Mouse (Mus musculus) gastrocnemius, postnatal 36 days (tissue): Measurements from ENCODE around the gene Dpm3. TPM values are rescaled to one million over a fixed set of nuclear protein-coding genes. Genes with fewer than 3 reads are reported as not detected.
"Not testable (repeated sequence)": the region's sequence is repeated elsewhere in the genome, so short reads cannot be mapped to it uniquely, and the experiment has no call there.

Source experiments
- DNase-seq, 2 experiments: peaks; one replicate each; pipeline ENCODE4 v3.0.0; 2022
- intact Hi-C: fragments of 180-260 bp; cut with DNase I; formaldehyde crosslinking; loops from one replicate; pipeline ENCODE4 v1.15.1; 2025
- long read RNA-seq, 2 experiments: library from polyadenylated mRNA; stranded (forward); transcript quantifications; one replicate each; pipeline ENCODE4 v2.0.0; 2021
- total RNA-seq, 2 experiments: library from RNA; stranded (reverse); gene quantifications; 2 replicates each; pipeline ENCODE4 v1.2.3; 2021

The Dpm3 gene
- 10 to 100 TPM; 16.6 to 23.2 TPM for total RNA-seq
- long read RNA-seq, experiment 1, transcript Dpm3-201 (2 exons, 404 nt) = major isoform, 31 of 35 reads
- long read RNA-seq, experiment 1, partial matches to known transcripts = 0 of 35 reads
- long read RNA-seq, experiment 1, other reads (novel, unspliced or antisense) = 0 of 35 reads
- long read RNA-seq, experiment 2, transcript Dpm3-201 (2 exons, 404 nt) = major isoform, 28 of 31 reads
- long read RNA-seq, experiment 2, partial matches to known transcripts = 0 of 31 reads
- long read RNA-seq, experiment 2, other reads (novel, unspliced or antisense) = 1 of 31 reads

DNA sequence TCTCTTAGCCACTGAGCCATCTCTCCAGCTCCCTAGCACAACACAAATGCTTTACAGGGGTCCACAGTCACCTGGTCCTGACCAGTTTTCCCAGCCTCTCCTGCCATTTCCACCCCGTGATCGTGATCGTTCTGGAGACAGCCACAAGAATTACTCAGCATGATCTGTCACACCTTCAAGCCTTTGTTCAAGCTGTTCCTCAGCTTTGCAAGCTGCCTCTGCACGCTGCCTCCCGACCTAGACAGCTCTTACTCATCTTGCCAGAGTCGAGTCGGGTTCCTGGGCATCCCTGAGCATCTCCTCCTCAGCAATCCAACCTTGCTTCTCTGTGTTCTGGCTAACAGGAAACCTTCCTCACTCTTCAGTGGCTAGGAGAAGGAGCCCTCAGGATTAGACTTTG is at the start of gene Dpm3:
Gene Dpm3 (plus strand): TSS at position 283 of the 400 bp plus-strand sequence.
- intact Hi-C loops = no loop called here
- no peak for DNase-seq

GRCm38 (mm10) chr3:89209731-89210130 is 49.4 kb upstream of the Dpm3 start:
- intact Hi-C loops = no loop called here
- DNase-seq = no peak

DNA sequence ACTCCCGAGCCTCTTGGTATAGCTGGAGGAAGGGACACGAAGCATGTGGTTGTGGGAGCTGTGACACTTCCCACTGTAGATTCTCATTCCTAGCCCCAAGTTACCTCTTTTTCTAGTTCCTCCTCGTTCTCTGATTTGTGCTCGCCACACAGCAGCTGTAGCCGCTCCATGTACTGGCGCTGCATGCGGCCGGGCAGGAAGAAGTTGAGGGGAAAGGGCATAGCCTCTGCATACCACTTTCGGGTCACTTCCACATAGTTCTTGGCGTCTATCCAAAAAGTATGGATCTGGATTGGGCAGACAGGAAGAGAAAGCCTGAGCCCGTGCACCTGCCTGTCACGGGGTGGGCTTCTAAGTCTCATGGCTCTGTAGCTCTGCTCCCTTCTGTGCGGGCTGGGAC is 49.0 kb upstream of the Dpm3 start:
- intact Hi-C loops = no loop called here
- DNase-seq = no peak

DNA sequence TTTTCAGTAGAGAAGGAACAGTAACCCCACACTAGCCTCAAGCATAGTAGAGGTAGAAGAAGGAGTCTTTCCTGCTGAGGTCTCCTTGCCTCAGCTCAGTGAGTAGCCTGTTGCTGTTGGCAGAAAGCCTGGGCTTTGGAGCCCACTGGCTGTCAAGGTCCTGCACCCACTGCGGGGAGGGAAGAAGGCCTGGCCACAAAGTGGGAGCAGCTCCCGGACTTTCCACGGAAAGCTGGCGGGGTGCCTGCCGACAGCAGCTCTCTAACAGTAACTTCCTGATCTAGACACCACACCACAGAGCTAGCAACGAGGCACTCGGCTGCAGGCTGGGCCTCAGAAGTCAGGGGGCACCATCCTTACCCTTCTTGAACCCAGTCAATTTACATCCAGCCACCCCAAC is 48.4 kb upstream of the Dpm3 start:
- intact Hi-C loops = no loop called here
- no peak for DNase-seq

GRCm38 (mm10) chr3:89213803-89214530 is 45.2 kb upstream of the Dpm3 start:
- intact Hi-C loops = loop anchor here (2.0 kb wide), 1 partner anchor 15 kb away; no protein-coding TSS in a partner anchor
- peak; percentile 87 to 91 for DNase-seq

DNA sequence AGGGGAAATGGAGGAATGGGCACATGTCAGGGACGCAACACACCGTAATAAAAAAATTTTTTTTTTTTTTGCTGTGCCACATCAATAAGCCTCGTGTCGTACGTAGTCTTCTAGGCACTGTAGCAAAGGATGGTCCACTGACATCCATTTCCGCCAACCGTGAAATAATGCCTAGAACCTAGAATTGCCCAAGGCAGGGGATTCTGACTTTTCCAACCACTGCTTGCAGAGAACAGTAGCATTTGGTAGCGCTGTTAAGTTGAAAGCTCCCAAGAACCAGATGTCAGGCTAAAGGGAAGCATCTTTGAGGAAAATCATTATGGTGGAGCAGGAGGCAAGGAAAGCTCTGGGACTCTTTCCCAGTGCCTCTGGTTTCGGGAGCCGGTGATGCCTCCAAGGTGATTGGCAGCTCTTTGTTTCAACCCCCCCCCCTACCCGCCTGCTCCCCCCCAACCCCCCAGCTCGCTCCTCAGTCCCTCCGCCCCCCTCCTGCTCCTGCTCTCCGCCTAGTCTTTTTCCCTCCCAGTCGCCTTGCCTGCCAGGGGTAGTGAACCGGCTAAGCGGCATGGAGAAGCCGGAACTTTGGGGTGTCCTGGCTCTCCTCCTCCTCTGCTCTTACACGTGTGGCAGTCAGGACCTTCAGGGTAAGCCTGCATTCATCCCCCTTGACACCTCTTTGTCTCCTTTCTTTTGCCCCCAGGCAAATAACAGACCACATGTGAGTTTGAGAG is 44.3 kb upstream of the Dpm3 start, which contains the start of gene Thbs3:
Gene Thbs3 (plus strand): TSS at position 500 of the 731 bp plus-strand sequence.
- DNase-seq = peak in 1 of 2 experiments; percentile 43
- intact Hi-C loops = loop anchor here (2.0 kb wide), 1 partner anchor 16 kb away; no protein-coding TSS in a partner anchor

DNA sequence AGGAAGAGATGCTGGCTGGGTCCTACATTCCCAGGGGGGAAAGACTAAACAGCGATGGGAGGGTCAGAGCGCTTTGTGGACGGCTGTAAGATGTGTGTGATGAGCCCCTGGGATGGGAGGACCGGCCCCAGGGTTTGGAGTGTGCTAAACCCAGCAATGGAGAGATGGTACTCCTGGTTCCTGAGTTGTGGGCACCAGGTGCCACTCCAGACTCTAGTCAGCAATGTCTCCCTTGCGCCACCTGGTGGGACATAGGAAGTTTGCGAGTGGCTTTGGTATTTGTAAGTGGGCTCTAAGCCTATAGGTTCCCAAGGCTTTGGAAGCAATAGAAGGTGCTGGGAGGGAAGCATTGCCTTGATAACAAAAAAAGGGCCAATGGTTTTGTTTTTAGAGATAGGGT is 43.3 kb upstream of the Dpm3 start:
- intact Hi-C loops = loop anchor here (2.0 kb wide), 2 partner anchors 17 to 125 kb away; no protein-coding TSS in a partner anchor
- peak; percentile 71 to 75 for DNase-seq

GRCm38 (mm10) chr3:89216407-89216806 is 42.8 kb upstream of the Dpm3 start:
- intact Hi-C loops = loop anchor here (2.0 kb wide), 1 partner anchor 126 kb away; no protein-coding TSS in a partner anchor
- DNase-seq = not testable (repeated sequence)

DNA sequence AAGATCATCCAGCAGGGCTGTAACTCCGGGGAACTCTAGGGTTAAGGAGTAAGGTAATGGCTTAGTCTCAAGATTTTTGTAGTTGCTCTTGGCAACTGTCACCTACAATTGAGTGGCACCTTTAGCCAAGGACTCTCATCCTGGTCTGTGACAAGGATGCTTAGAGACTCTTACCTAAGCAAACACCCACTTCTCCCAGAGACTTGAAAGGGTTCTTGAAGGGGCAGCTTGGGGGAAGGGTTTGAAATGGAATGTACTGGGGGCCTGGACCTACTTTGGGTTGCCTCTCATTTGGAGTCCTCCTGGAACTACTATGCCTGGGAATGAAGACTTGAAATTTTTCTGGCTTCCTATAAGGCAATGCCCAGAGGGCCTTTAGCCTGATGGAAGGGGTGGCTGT is 40.9 kb upstream of the Dpm3 start:
- DNase-seq = no peak
- intact Hi-C loops = no loop called here

- intact Hi-C loops = no loop called here
Measured at GRCm38 (mm10) chr3:89219546-89219945, 39.6 kb upstream of the Dpm3 start.

GRCm38 (mm10) chr3:89221167-89221566 is 38.0 kb upstream of the Dpm3 start:
- no peak for DNase-seq
- intact Hi-C loops = no loop called here

More at GRCm38 (mm10) chr3:89219546-89219945, 39.6 kb upstream of the Dpm3 start:
- no peak for DNase-seq

DNA sequence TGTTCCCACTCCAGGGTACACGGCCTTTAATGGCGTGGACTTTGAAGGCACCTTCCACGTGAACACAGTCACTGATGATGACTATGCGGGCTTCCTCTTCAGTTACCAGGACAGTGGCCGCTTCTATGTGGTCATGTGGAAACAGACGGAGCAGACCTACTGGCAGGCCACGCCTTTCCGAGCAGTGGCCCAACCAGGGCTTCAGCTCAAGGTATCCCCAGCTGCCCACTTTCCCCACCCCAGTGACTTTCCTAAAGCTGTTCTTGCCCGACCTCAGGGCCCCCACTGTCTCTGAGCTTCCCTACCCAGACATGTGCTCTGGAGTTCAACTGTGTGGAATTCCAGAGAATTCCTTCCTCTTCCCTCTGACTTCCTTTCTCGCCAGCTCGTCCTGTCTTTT is 34.4 kb upstream of the Dpm3 start:
- DNase-seq = no peak
- intact Hi-C loops = no loop called here

- DNase-seq = no peak
- intact Hi-C loops = no loop called here
Measured at GRCm38 (mm10) chr3:89225321-89225815, 33.8 kb upstream of the Dpm3 start.

DNA sequence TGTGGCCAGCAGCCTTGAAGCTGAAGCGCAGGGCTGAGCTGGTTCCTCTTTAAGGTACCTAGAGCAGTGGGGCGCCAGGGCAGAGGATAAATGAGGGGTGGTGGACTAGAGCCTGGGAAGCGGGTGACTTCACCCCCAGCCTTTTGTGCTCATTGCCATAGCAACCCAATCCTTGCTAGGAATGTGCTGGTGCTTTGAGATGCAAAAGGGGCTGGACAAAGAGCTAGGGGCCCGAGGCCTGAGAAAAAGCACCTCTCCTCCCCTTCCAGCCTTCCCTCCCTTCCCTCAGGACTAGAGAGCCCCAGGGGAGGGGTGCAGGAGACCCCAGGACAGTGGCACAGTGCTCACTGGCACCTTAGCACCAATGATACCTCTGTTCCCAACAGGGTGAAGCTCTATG is 33.2 kb upstream of the Dpm3 start:
- intact Hi-C loops = no loop called here
- no peak for DNase-seq

GRCm38 (mm10) chr3:89226361-89226760 is 32.8 kb upstream of the Dpm3 start:
- no peak for DNase-seq
- intact Hi-C loops = no loop called here

DNA sequence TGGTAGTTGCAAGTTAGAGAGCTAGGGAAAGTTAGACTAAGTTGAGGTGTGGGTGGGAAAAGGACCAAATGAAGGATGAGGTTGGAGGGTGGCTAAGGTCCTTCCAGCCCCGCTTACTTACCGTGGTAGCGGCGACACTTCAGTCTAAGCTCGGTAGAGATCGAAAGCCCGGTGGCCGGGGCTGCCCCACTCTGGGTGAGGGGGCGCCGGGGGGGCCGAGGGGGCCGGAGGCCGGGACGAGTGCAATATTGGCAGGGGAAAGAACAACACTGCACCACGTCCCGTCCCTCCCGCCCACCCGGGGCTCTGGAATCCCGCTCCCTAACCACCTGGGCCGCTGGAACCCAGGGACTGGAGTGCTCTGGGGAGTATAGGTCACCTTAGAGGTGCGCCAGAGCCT is 32.3 kb upstream of the Dpm3 start, which contains the start of gene Mtx1:
Gene Mtx1 (minus strand): TSS at position 189 of the 400 bp plus-strand sequence.
- intact Hi-C loops = no loop called here
- DNase-seq = no peak

GRCm38 (mm10) chr3:89227307-89228179 is 31.6 kb upstream of the Dpm3 start:
- intact Hi-C loops = no loop called here
- DNase-seq = peak; percentile 48 to 51

DNA sequence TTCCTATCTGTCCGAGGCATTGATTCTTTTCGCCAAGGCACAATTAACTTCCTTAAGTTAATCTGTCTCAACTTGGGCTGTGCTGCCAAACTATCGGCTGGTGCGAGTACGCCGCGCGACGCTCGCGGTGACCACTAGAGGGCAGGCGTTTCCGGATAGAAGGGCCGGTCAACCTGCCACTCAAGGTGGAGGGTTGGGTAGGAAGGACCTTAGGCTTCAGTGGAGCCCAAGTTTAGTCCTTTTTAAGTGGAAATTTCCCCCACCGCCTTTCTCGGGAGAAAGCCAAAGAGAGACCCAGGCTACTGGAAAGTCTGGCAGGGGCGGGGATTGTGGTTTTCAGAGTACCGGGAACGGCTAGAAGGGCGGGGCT is 31.0 kb upstream of the Dpm3 start:
- DNase-seq = peak; percentile 82
- intact Hi-C loops = no loop called here

- no peak for DNase-seq
- intact Hi-C loops = no loop called here
Measured at GRCm38 (mm10) chr3:89228836-89229235, 30.3 kb upstream of the Dpm3 start, which contains the start of gene Muc1. Gene Muc1, plus strand, starts transcription at chr3:89229057.

DNA sequence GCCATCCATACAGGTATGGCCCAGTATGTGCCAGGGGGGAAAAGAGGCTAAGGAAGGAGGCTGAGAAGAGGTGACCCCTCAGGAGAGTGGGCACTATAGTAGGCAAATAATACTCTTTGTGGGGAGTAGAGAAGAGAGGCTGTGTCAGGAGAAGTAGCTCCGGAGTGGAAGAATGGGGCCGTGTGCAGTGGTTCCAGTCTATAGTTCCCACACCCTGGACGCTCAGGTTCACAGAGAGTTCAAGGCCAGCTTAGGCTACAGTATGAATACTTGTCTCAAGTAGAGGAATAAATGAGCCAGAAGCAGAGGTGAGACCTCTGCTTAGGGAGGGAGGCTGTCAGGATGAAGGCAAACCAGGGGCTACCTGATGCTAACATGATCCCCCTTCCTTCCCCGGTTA is 29.9 kb upstream of the Dpm3 start:
- intact Hi-C loops = no loop called here
- no peak for DNase-seq
